Mouse (Mus musculus): ENCODE data around the gene Dhdds. TPM values are rescaled to one million over a fixed set of nuclear protein-coding genes. Genes with fewer than 3 reads are reported as not detected.

Gene Dhdds
- polyA plus RNA-seq, 1 experiment from 2014 or later = 52.5 TPM

GRCm38 (mm10) chr4:133941576-133941975 is 59.1 kb downstream of the Dhdds start:
- Histone ChIP-seq H3K4me2 (ENCODE audit: low read length) (no peak overlapping the region), H3K36me3 (ENCODE audit: control insufficient read depth, insufficient read depth) (no peaks in the 10 kb centered on the region), H3K27ac (ENCODE audit: low read length) (no peak overlapping the region), H3K4me3 (replicated peaks; ENCODE audit: low read length) (no peak overlapping the region), H3K4me1 (replicated peaks; ENCODE audit: control insufficient read depth, insufficient read depth, low read length) (no peaks in the 10 kb centered on the region), H3K27me3 (replicated peaks; ENCODE audit: control insufficient read depth, insufficient read depth, low read length) (no peaks in the 10 kb centered on the region), H3K9ac (replicated peaks; ENCODE audit: low read depth, low read length) (no peak overlapping the region), H3K9me3 (ENCODE audit: control insufficient read depth, low read length) (peaks cover 3% of the 10 kb centered on the region; the same call in 1 of the 2 replicates)
- WGBS = 57% methylated on average over 3 of the region's 3 CpGs
- ATAC-seq = no peak

- no peak for ATAC-seq
Measured at GRCm38 (mm10) chr4:133940386-133941260, 60.1 kb downstream of the Dhdds start.

GRCm38 (mm10) chr4:133938077-133938476 is 62.6 kb downstream of the Dhdds start:
- no peaks in the 10 kb centered on the region for H3K9me3 ChIP-seq (ENCODE audit: control insufficient read depth, low read length)
- no peaks in the 10 kb centered on the region for H3K27me3 ChIP-seq (replicated peaks; ENCODE audit: control insufficient read depth, insufficient read depth, low read length)
- H3K4me3 ChIP-seq (replicated peaks; ENCODE audit: low read length) = no peak overlapping the region
- WGBS = 62% methylated on average over 2 of the region's 2 CpGs
- H3K4me1 ChIP-seq (replicated peaks; ENCODE audit: control insufficient read depth, insufficient read depth, low read length) = no peaks in the 10 kb centered on the region
- ATAC-seq = no peak
- H3K9ac ChIP-seq (replicated peaks; ENCODE audit: low read depth, low read length) = no peak overlapping the region
- H3K27ac ChIP-seq (ENCODE audit: low read length) = no peak overlapping the region
- H3K4me2 ChIP-seq (ENCODE audit: low read length) = no peak overlapping the region
- no peaks in the 10 kb centered on the region for H3K36me3 ChIP-seq (ENCODE audit: control insufficient read depth, insufficient read depth)

More at GRCm38 (mm10) chr4:133940386-133941260, 60.1 kb downstream of the Dhdds start:
- no peak overlapping the region for H3K9ac ChIP-seq (replicated peaks; ENCODE audit: low read depth, low read length)
- no peak overlapping the region for H3K27ac ChIP-seq (ENCODE audit: low read length)
- no peak overlapping the region for H3K4me2 ChIP-seq (ENCODE audit: low read length)
- no peaks in the 10 kb centered on the region for H3K36me3 ChIP-seq (ENCODE audit: control insufficient read depth, insufficient read depth)
- H3K4me1 ChIP-seq (replicated peaks; ENCODE audit: control insufficient read depth, insufficient read depth, low read length) = no peaks in the 10 kb centered on the region
- no peak overlapping the region for H3K4me3 ChIP-seq (replicated peaks; ENCODE audit: low read length)
- 88% methylated on average over 13 of the region's 13 CpGs for WGBS
- no peaks in the 10 kb centered on the region for H3K27me3 ChIP-seq (replicated peaks; ENCODE audit: control insufficient read depth, insufficient read depth, low read length)
- H3K9me3 ChIP-seq (ENCODE audit: control insufficient read depth, low read length) = no peaks in the 10 kb centered on the region

- Histone ChIP-seq H3K9ac (replicated peaks; ENCODE audit: low read depth, low read length) (no peak overlapping the region), H3K27me3 (replicated peaks; ENCODE audit: control insufficient read depth, insufficient read depth, low read length) (no peaks in the 10 kb centered on the region), H3K4me2 (ENCODE audit: low read length) (no peak overlapping the region), H3K9me3 (ENCODE audit: control insufficient read depth, low read length) (no peaks in the 10 kb centered on the region), H3K4me1 (replicated peaks; ENCODE audit: control insufficient read depth, insufficient read depth, low read length) (no peaks in the 10 kb centered on the region), H3K36me3 (ENCODE audit: control insufficient read depth, insufficient read depth) (no peaks in the 10 kb centered on the region), H3K27ac (ENCODE audit: low read length) (no peak overlapping the region), H3K4me3 (replicated peaks; ENCODE audit: low read length) (no peak overlapping the region)
- 76% methylated on average over 3 of the region's 3 CpGs for WGBS
- no peak for ATAC-seq
Measured at GRCm38 (mm10) chr4:133931785-133932184, 68.9 kb downstream of the Dhdds start.

- H3K9me3 ChIP-seq (ENCODE audit: control insufficient read depth, low read length) = no peaks in the 10 kb centered on the region
- no peak overlapping the region for H3K9ac ChIP-seq (replicated peaks; ENCODE audit: low read depth, low read length)
- no peak overlapping the region for H3K4me3 ChIP-seq (replicated peaks; ENCODE audit: low read length)
- ATAC-seq = no peak
- H3K27ac ChIP-seq (ENCODE audit: low read length) = no peak overlapping the region
- H3K4me1 ChIP-seq (replicated peaks; ENCODE audit: control insufficient read depth, insufficient read depth, low read length) = no peaks in the 10 kb centered on the region
- H3K4me2 ChIP-seq (ENCODE audit: low read length) = no peak overlapping the region
- WGBS = 15% methylated on average over 10 of the region's 10 CpGs
- H3K27me3 ChIP-seq (replicated peaks; ENCODE audit: control insufficient read depth, insufficient read depth, low read length) = no peaks in the 10 kb centered on the region
- H3K36me3 ChIP-seq (ENCODE audit: control insufficient read depth, insufficient read depth) = no peaks in the 10 kb centered on the region
Measured at GRCm38 (mm10) chr4:133931349-133931748, 69.4 kb downstream of the Dhdds start.

- ATAC-seq = no peak
- Histone ChIP-seq H3K4me1 (replicated peaks; ENCODE audit: control insufficient read depth, insufficient read depth, low read length) (no peaks in the 10 kb centered on the region), H3K36me3 (ENCODE audit: control insufficient read depth, insufficient read depth) (no peaks in the 10 kb centered on the region), H3K9me3 (ENCODE audit: control insufficient read depth, low read length) (no peaks in the 10 kb centered on the region), H3K27ac (ENCODE audit: low read length) (no peak overlapping the region), H3K27me3 (replicated peaks; ENCODE audit: control insufficient read depth, insufficient read depth, low read length) (no peaks in the 10 kb centered on the region), H3K4me3 (replicated peaks; ENCODE audit: low read length) (no peak overlapping the region), H3K4me2 (ENCODE audit: low read length) (no peak overlapping the region), H3K9ac (replicated peaks; ENCODE audit: low read depth, low read length) (no peak overlapping the region)
- 49% methylated on average over 7 of the region's 7 CpGs for WGBS
Measured at GRCm38 (mm10) chr4:133929278-133929670, 71.4 kb downstream of the Dhdds start.

GRCm38 (mm10) chr4:133928576-133929277 is 72.0 kb downstream of the Dhdds start:
- Histone ChIP-seq H3K9me3 (ENCODE audit: control insufficient read depth, low read length) (no peaks in the 10 kb centered on the region), H3K9ac (replicated peaks; ENCODE audit: low read depth, low read length) (no peak overlapping the region), H3K4me2 (ENCODE audit: low read length) (no peak overlapping the region), H3K27ac (ENCODE audit: low read length) (no peak overlapping the region), H3K36me3 (ENCODE audit: control insufficient read depth, insufficient read depth) (no peaks in the 10 kb centered on the region), H3K4me3 (replicated peaks; ENCODE audit: low read length) (no peak overlapping the region), H3K27me3 (replicated peaks; ENCODE audit: control insufficient read depth, insufficient read depth, low read length) (no peaks in the 10 kb centered on the region), H3K4me1 (replicated peaks; ENCODE audit: control insufficient read depth, insufficient read depth, low read length) (no peaks in the 10 kb centered on the region)
- no peak for ATAC-seq
- whole genome bisulfite sequencing = 64% methylated on average over 15 of the region's 15 CpGs

- H3K4me2 ChIP-seq (ENCODE audit: low read length) = no peak overlapping the region
- H3K27ac ChIP-seq (ENCODE audit: low read length) = no peak overlapping the region
- H3K36me3 ChIP-seq (ENCODE audit: control insufficient read depth, insufficient read depth) = no peaks in the 10 kb centered on the region
- H3K9me3 ChIP-seq (ENCODE audit: control insufficient read depth, low read length) = no peaks in the 10 kb centered on the region
- H3K27me3 ChIP-seq (replicated peaks; ENCODE audit: control insufficient read depth, insufficient read depth, low read length) = no peaks in the 10 kb centered on the region
- no peak overlapping the region for H3K9ac ChIP-seq (replicated peaks; ENCODE audit: low read depth, low read length)
- no peaks in the 10 kb centered on the region for H3K4me1 ChIP-seq (replicated peaks; ENCODE audit: control insufficient read depth, insufficient read depth, low read length)
- no peak overlapping the region for H3K4me3 ChIP-seq (replicated peaks; ENCODE audit: low read length)
- WGBS = 87% methylated on average over 4 of the region's 4 CpGs
- ATAC-seq = no peak
Measured at GRCm38 (mm10) chr4:133925204-133925603, 75.5 kb downstream of the Dhdds start.

- H3K9ac ChIP-seq (replicated peaks; ENCODE audit: low read depth, low read length) = no peak overlapping the region
- no peak for ATAC-seq
- no peaks in the 10 kb centered on the region for H3K4me1 ChIP-seq (replicated peaks; ENCODE audit: control insufficient read depth, insufficient read depth, low read length)
- H3K4me2 ChIP-seq (ENCODE audit: low read length) = no peak overlapping the region
- H3K4me3 ChIP-seq (replicated peaks; ENCODE audit: low read length) = no peak overlapping the region
- no peaks in the 10 kb centered on the region for H3K36me3 ChIP-seq (ENCODE audit: control insufficient read depth, insufficient read depth)
- H3K9me3 ChIP-seq (ENCODE audit: control insufficient read depth, low read length) = no peaks in the 10 kb centered on the region
- H3K27me3 ChIP-seq (replicated peaks; ENCODE audit: control insufficient read depth, insufficient read depth, low read length) = no peaks in the 10 kb centered on the region
- H3K27ac ChIP-seq (ENCODE audit: low read length) = no peak overlapping the region
- 88% methylated on average over 5 of the region's 5 CpGs for WGBS
Measured at GRCm38 (mm10) chr4:133923743-133924142, 77.0 kb downstream of the Dhdds start.
